Mouse (Mus musculus): ENCODE data around the gene Klhl30.

DNA sequence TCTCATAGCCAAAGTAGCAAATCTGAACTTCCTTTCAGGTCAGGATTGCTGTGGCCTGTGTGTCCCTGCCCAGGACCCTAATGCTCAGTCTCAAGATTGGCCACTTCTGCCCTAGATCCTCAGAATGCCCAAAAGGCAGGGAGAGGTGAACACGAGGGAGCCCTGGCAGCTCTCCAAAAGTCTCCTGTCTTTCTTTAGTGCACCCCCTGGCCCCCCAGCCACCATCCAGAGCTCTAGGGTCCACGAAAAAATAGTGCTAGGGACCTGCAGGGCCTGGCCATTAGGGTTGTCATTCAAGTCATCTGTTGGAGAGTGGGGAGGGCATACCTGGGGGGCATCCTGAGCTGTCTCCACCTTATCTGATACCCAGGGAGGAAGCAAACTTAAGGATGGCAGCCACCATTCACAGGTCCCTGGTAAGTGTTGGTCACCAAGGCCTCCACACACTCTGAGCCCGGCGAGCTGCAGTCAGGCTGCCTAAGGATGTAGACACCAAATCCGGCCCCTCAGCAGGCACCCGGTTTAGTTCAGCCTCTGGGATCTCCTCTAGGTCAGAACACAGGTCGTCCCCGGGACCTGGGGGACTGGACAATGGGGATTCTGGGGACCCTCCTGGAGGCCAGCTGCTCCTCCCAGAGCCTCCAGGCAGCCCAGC is 60.9 kb downstream of the Klhl30 start:
- no peak for TF ChIP-seq POLR2A (IDR thresholded peaks at IDR 0.05; ENCODE audit: low read depth, low read length)
- no peak for TF ChIP-seq CTCF (conservative IDR thresholded peaks at IDR 0.05; ENCODE audit: insufficient read depth, insufficient read length, low read depth, low read length)
